Mouse (Mus musculus) 416B (cell line): ENCODE data around the gene Abcg8.

Source experiments
- DNase-seq: peaks from one replicate; pipeline ENCODE4 v3.0.0; 2011; ENCODE audit warnings: low read depth

Abcg8 gene

DNA sequence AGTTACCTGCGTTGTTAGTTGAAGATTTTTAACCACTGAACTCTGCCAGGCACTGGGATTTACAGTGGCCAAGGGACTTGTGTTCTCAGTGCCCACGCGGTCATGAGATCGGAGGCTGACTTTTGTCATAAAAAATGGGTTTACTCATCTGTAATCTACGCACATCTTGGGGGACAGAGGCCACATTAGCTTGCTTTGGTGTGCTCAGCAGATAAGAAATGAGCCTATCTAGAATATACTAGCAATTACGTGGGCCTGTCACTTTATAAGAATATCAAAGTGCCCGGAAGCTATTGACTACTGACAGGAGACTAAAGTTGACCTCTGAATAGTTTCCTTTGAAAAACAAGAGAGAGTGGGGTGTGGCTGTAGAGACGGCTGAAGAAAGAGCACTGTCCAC lies 17.2 kb upstream of the Abcg8 start:
- DNase-seq, result no peak

GRCm38 (mm10) chr17:84665053-84665452 lies 11.0 kb upstream of the Abcg8 start:
- DNase-seq, result no peak

GRCm38 (mm10) chr17:84665691-84666090 lies 10.4 kb upstream of the Abcg8 start:
- DNase-seq, result no peak

- DNase-seq, result no peak
These were observed 8.3 kb upstream of the Abcg8 start for GRCm38 (mm10) chr17:84667848-84668247.

DNA sequence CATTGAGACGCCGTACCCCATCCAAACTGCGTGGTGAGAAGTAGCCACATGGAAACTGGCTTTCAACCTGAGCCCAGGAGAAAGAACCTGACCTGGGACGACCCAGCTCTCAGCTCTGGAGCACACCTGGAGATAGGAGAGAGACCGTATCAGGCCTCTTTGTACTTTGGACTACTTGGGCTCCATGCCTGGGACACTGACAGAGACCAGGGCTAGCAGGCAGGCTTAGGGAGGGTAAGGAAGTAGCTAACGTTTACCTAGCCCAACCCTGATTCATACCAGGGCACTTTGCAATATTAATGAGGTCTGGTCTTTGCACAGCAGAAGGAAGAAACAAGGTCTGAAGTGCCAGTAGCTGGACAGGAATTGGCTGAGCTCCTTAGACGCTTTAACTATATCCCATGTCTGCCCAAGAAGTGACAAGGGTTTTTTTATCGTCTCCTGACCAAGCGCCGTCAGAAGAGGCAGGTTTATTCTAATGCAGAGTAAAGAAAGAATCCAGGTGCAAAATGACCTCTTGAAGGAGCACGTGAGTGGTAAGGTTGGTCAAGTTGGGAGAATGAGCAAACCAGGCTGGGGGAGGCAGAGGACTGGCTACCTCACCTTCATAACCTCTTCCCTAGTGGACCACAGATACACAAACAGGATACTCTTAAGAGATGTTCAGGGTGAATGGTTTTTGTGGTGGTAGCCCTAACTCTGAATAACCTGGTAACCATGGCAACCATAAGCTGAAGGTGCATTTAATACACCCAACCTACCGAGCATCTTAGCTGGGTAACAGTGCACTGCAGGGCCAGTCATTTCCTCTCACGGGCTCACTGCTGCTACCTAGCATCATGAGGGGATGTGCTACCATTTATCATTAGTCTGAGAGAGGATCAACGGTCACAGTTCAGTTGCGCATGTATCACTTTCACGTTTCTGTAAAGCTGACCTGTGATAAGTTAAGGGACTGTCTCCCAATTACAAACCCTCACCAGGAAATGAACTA lies 3.4 kb upstream of the Abcg8 start:
- no peak for DNase-seq

- DNase-seq, result no peak
These were observed 2.1 kb upstream of the Abcg8 start for GRCm38 (mm10) chr17:84674048-84674447.

DNA sequence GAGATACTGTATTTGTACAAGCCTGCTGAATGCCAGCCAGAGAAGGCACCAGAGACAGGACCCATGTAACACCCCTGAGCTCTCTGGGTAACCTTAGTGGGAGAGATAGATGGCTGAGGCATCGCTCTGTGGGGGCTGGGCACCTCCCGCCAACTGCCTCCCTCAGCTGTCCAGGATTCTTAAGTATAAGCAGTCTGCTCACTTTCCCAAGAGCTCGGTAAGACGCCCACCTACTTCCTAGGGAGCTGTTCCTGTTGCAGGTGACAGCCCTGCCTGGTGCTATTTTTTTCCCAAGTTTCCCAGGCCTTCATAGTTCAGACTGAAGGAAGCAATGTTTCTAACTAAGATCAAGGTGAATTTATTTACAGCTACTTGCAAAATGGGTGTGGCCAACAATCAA lies 898 bp upstream of the Abcg8 start:
- no peak for DNase-seq

- no peak for DNase-seq
These were observed 1.5 kb downstream of the Abcg8 start for GRCm38 (mm10) chr17:84677595-84677994.

GRCm38 (mm10) chr17:84681670-84682069 lies 5.6 kb downstream of the Abcg8 start:
- no peak for DNase-seq

DNA sequence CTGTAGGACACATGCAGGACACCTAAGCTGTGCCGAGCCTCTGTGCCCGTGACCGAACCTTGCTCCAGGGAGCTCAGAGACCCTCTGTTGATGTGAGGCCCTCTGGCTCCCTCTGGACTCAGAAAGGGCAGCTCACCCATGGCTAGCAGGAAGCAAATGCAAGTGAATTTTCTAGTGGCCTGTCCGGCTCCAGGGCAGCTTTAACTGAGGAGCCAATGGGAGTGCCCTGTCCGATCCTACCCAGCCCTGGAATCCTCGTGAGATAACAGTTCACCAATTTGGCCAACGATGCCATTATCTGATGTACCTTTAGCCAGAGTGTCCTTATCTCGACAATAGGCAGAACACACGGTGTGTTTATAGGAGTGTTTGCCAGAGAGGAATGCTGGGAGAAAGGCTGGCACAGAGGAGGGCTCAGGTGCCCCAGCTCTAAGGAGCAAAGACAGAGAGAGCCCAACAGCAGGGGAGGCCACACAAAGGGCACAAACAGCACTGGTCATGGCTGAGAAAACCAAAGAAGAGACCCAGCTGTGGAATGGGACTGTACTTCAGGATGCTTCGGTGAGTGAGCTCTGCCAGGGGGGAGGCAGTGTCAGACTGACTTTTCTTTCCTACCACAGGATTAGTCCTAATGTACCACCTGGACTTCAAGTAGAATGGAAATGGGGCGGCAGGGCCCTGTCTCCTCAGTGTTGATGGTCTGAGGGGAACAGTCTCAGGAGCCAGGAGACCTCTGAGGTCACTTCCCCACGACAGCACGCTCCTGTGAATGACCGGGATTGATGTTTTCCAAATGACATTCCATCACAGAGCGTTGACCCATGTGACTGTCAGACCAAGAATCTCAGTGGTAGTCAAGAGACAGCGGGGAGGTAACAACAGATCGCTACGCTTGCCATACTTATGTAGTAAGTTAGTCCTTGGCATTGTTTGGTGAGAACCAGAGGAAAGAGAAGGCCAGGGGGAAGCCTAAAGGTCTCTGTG lies 6.9 kb downstream of the Abcg8 start, which contains the start of gene Abcg5:
TSS of gene Abcg5 (minus strand) at position 278 of the 984 bp plus-strand sequence.
- DNase-seq, result no peak

DNA sequence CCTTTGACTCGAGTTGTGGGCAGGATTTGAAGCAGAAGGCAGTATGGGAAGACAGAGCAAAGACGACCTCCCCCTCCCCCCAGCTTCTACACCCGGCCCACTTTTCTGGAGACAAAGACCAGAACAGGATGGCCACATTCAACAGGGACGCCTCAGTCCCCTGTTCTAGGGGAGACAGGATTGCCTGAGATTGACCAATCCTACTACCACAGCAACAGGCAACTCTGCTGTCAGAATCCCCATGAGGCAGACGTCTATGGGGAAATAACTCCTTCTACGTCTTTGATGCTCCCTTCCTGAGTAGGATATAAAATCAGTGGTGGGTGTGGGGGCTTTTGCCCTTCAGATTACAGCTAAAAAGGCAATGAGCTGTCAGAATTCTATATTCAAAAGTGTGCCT lies 8.2 kb downstream of the Abcg8 start:
- no peak for DNase-seq

GRCm38 (mm10) chr17:84685286-84685685 lies 9.2 kb downstream of the Abcg8 start:
- no peak for DNase-seq

- no peak for DNase-seq
These were observed 11.9 kb downstream of the Abcg8 start for GRCm38 (mm10) chr17:84687994-84688393.

GRCm38 (mm10) chr17:84688834-84689233 lies 12.7 kb downstream of the Abcg8 start:
- DNase-seq, result no peak

GRCm38 (mm10) chr17:84689316-84689715 lies 13.2 kb downstream of the Abcg8 start:
- DNase-seq, result no peak

GRCm38 (mm10) chr17:84690111-84690510 lies 14.0 kb downstream of the Abcg8 start:
- DNase-seq, result no peak

DNA sequence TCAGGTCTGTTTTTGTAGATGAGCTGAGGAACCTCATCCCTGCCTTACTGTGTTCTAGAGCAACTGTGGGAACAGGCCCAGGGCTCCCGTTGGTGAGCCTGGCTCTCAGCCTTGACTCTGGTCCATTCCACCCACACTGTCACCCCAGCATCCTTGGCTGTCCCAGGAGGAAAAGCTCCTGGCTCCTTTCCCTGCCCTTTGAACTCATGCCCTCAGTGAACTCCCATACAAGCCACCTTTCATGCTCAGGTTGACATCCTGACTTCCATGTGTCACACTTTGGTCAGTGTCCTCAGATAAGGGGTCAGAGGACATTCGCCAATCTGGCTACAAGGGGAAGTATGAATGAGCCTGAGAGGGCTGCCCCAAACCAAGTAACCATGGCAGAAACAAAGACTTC lies 17.6 kb downstream of the Abcg8 start:
- DNase-seq, result no peak

- no peak for DNase-seq
These were observed 20.4 kb downstream of the Abcg8 start for GRCm38 (mm10) chr17:84696537-84696936.

DNA sequence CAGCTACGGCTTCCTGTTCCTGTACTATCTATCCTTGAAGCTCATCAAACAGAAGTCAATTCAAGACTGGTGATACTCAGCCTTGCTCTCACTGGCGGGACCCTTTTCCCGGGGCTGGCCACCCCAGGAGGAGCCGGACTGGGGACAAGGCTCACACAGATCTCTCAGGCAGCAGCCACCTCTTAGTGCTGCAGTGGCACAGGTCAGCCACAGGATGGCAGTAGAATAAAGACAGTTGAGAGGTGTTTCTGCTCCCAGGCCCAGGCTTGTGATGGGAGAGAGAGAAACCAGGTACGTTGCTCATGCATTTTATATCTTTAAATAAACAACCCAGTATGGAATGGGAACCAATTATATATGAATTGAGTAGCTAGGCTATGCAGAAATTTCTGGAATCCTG lies 22.6 kb downstream of the Abcg8 start:
- DNase-seq, result peak; percentile 36

GRCm38 (mm10) chr17:84707407-84707806 lies 31.3 kb downstream of the Abcg8 start:
- peak; percentile 11 for DNase-seq

- no peak for DNase-seq
These were observed 32.7 kb downstream of the Abcg8 start for GRCm38 (mm10) chr17:84708818-84709217.

- DNase-seq, result no peak
These were observed 33.3 kb downstream of the Abcg8 start for GRCm38 (mm10) chr17:84709403-84709851.
